Mouse (Mus musculus) embryonic stem cell, embryonic (primary cell): ENCODE data around the gene Arhgef3.

Source experiments
- CTCF ChIA-PET, 4 experiments: fragments of 300-600 bp in 2 of 4; fragments of 350-600 bp in 2 of 4; sonication (Branson Sonifier 250); formaldehyde crosslinking; loops; one replicate each; lab custom pipeline; 2022; ENCODE audit warnings: inconsistent platforms in 2 of 4; lab: Charles Lee
- POLR2A ChIA-PET, 4 experiments: fragments of 300-600 bp in 2 of 4; fragments of 350-600 bp in 2 of 4; sonication (Branson Sonifier 250); formaldehyde crosslinking; loops; one replicate each; lab custom pipeline; 2022; ENCODE audit warnings: antibody characterized with exemption in 4 of 4, inconsistent platforms in 1 of 4; lab: Charles Lee

Arhgef3 gene

GRCm38 (mm10) chr14:27242253-27242652, 127.6 kb downstream of the Arhgef3 start:
- ChIA-PET CTCF (interaction anchor here in 1 of 4 experiments (0.8 kb wide), 1 partner anchor 55 kb away, joined by 3 read pairs; no protein-coding TSS in a partner anchor), POLR2A (interaction anchor here in 1 of 4 experiments (0.8 to 1.5 kb wide), 4 partner anchors 10 to 105 kb away, joined by 3 to 4 read pairs (median 3); no protein-coding TSS in a partner anchor)

- CTCF ChIA-PET: no interaction called here
- POLR2A ChIA-PET: interaction anchor here in 1 of 4 experiments (0.8 to 1.2 kb wide), 3 partner anchors 10 to 185 kb away, joined by 3 read pairs; no protein-coding TSS in a partner anchor
These were observed 128.1 kb downstream of the Arhgef3 start for GRCm38 (mm10) chr14:27242769-27243168.

GRCm38 (mm10) chr14:27243585-27243984, 128.9 kb downstream of the Arhgef3 start:
- ChIA-PET POLR2A (interaction anchor here in 1 of 4 experiments (1.0 to 1.7 kb wide), 2 partner anchors 10 to 184 kb away, joined by 3 to 4 read pairs; no protein-coding TSS in a partner anchor), CTCF (no interaction called here)

GRCm38 (mm10) chr14:27244898-27245297, 130.2 kb downstream of the Arhgef3 start:
- CTCF ChIA-PET: interaction anchor here in 1 of 4 experiments (0.6 kb wide), 1 partner anchor 255 kb away, joined by 5 read pairs; no protein-coding TSS in a partner anchor
- POLR2A ChIA-PET: interaction anchor here in 1 of 4 experiments (1.7 to 2.5 kb wide), 2 partner anchors 8 to 12 kb away, joined by 4 to 6 read pairs; no protein-coding TSS in a partner anchor

GRCm38 (mm10) chr14:27246424-27246823, 131.7 kb downstream of the Arhgef3 start:
- CTCF ChIA-PET: interaction anchor here in 3 of 4 experiments (0.6 to 1.9 kb wide), 10 partner anchors 9 to 207 kb away, joined by 3 to 9 read pairs (median 4); partner anchors contain the start of gene Il17rd (in 1 of the 3)
- POLR2A ChIA-PET: interaction anchor here in 3 of 4 experiments (0.7 to 2.5 kb wide), 4 partner anchors 10 to 423 kb away, joined by 4 to 8 read pairs (median 6); partner anchors contain the start of gene Fam208a (in 1 of the 3)

- ChIA-PET POLR2A (interaction anchor here in 3 of 4 experiments (0.7 to 2.5 kb wide), 4 partner anchors 10 to 424 kb away, joined by 4 to 8 read pairs (median 6); partner anchors contain the start of gene Fam208a (in 1 of the 3)), CTCF (interaction anchor here in 3 of 4 experiments (0.6 to 1.9 kb wide), 11 partner anchors 9 to 687 kb away, joined by 3 to 9 read pairs (median 4); partner anchors contain the start of gene Il17rd (in 1 of the 3))
These were observed 132.2 kb downstream of the Arhgef3 start for GRCm38 (mm10) chr14:27246948-27247347.

- CTCF ChIA-PET: no interaction called here
- POLR2A ChIA-PET: interaction anchor here in 1 of 4 experiments (0.8 kb wide), 1 partner anchor 307 kb away, joined by 3 read pairs; no protein-coding TSS in a partner anchor
These were observed 134.4 kb downstream of the Arhgef3 start for GRCm38 (mm10) chr14:27249121-27249520.

- POLR2A ChIA-PET: interaction anchor here in 3 of 4 experiments (0.6 to 0.7 kb wide), 3 partner anchors 13 to 219 kb away, joined by 3 to 5 read pairs (median 3); no protein-coding TSS in a partner anchor
- CTCF ChIA-PET: interaction anchor here in 1 of 4 experiments (0.7 kb wide), 2 partner anchors 136 to 385 kb away, joined by 4 to 6 read pairs; partner anchors contain the start of gene Arhgef3
These were observed 135.6 kb downstream of the Arhgef3 start for GRCm38 (mm10) chr14:27250281-27250789.

- ChIA-PET POLR2A (interaction anchor here in 2 of 4 experiments (0.7 to 1.2 kb wide), 3 partner anchors 29 to 175 kb away, joined by 3 read pairs; partner anchors contain the start of gene Fam208a (in 1 of the 2)), CTCF (interaction anchor here in 1 of 4 experiments (0.6 kb wide), 1 partner anchor 67 kb away, joined by 3 read pairs; no protein-coding TSS in a partner anchor)
These were observed 138.7 kb downstream of the Arhgef3 start for GRCm38 (mm10) chr14:27253391-27253790.

- CTCF ChIA-PET: interaction anchor here in 1 of 4 experiments (0.6 kb wide), 1 partner anchor 12 kb away, joined by 4 read pairs; no protein-coding TSS in a partner anchor
These were observed 147.7 kb downstream of the Arhgef3 start for GRCm38 (mm10) chr14:27262349-27262748.

GRCm38 (mm10) chr14:27266601-27267000, 151.9 kb downstream of the Arhgef3 start:
- ChIA-PET POLR2A (interaction anchor here in 2 of 4 experiments (0.6 to 3.1 kb wide), 4 partner anchors 83 to 196 kb away, joined by 3 to 7 read pairs (median 4); partner anchors contain the start of gene Fam208a (in 1 of the 2)), CTCF (no interaction called here)

More at GRCm38 (mm10) chr14:27262349-27262748, 147.7 kb downstream of the Arhgef3 start:
- POLR2A ChIA-PET: interaction anchor here in 2 of 4 experiments (0.6 to 1.1 kb wide), 4 partner anchors 19 to 196 kb away, joined by 3 to 4 read pairs (median 4); no protein-coding TSS in a partner anchor

GRCm38 (mm10) chr14:27268137-27268536, 153.4 kb downstream of the Arhgef3 start:
- POLR2A ChIA-PET: interaction anchor here in 2 of 4 experiments (0.6 to 3.1 kb wide), 2 partner anchors 81 to 172 kb away, joined by 3 to 7 read pairs; no protein-coding TSS in a partner anchor
- CTCF ChIA-PET: no interaction called here

- POLR2A ChIA-PET: interaction anchor here in 2 of 4 experiments (0.6 to 3.1 kb wide), 4 partner anchors 11 to 80 kb away, joined by 3 to 7 read pairs (median 4); no protein-coding TSS in a partner anchor
These were observed 154.4 kb downstream of the Arhgef3 start for GRCm38 (mm10) chr14:27268986-27269700.

GRCm38 (mm10) chr14:27269836-27270235, 155.1 kb downstream of the Arhgef3 start:
- POLR2A ChIA-PET: interaction anchor here in 1 of 4 experiments (0.6 to 1.5 kb wide), 3 partner anchors 45 to 159 kb away, joined by 3 to 5 read pairs (median 4); partner anchors contain the start of gene Fam208a
- CTCF ChIA-PET: no interaction called here

More at GRCm38 (mm10) chr14:27268986-27269700, 154.4 kb downstream of the Arhgef3 start:
- CTCF ChIA-PET: no interaction called here

GRCm38 (mm10) chr14:27270466-27270865, 155.8 kb downstream of the Arhgef3 start:
- POLR2A ChIA-PET: interaction anchor here in 1 of 4 experiments (0.6 to 1.5 kb wide), 2 partner anchors 146 to 159 kb away, joined by 4 to 5 read pairs; partner anchors contain the start of gene Fam208a

GRCm38 (mm10) chr14:27271371-27272071, 156.8 kb downstream of the Arhgef3 start:
- ChIA-PET CTCF (interaction anchor here in 1 of 4 experiments (1.0 kb wide), 1 partner anchor 77 kb away, joined by 3 read pairs; no protein-coding TSS in a partner anchor), POLR2A (interaction anchor here in 3 of 4 experiments (0.7 to 2.0 kb wide), 13 partner anchors 10 to 301 kb away, joined by 3 to 17 read pairs (median 5); partner anchors contain the start of gene Fam208a (in 2 of the 3))

More at GRCm38 (mm10) chr14:27270466-27270865, 155.8 kb downstream of the Arhgef3 start:
- CTCF ChIA-PET: no interaction called here
